Mouse (Mus musculus) neural tube, embryonic 14.5 days (tissue): ENCODE data around the gene Tamm41. TPM values are rescaled to one million over a fixed set of nuclear protein-coding genes. Genes with fewer than 3 reads are reported as not detected.

ENCODE experiments used
- polyA plus RNA-seq: library from polyadenylated mRNA; unstranded; fragments of >200 nt; fragmentation: Nextera tagmentation; extraction: Ambion mirVana; gene quantifications from 2 replicates; pipeline ENCODE4 v1.2.1, GENCODE M21; 2014

The Tamm41 gene
- polyA plus RNA-seq, 1 experiment from 2014 or later = 55.8 TPM

Other genes with a start within 250 kb of the Tamm41 start
- 35.6 and 43.3 TPM in 2 replicates for gene Vgll4, start 67.9 kb downstream of the Tamm41 start, polyA plus RNA-seq
- 59.8 and 81.4 TPM in 2 replicates for gene Syn2, start 97.0 kb upstream of the Tamm41 start, polyA plus RNA-seq
- gene Gm17482, start 189.5 kb upstream of the Tamm41 start, polyA plus RNA-seq = not detected in 2 replicates
- 17.0 and 32.1 TPM in 2 replicates for gene Timp4, start 214.3 kb upstream of the Tamm41 start, polyA plus RNA-seq